Mouse (Mus musculus) liver, embryonic 12.5 days (tissue): ENCODE measurements around the gene Rpl35a. TPM values are rescaled to one million over a fixed set of nuclear protein-coding genes. Genes with fewer than 3 reads are reported as not detected.

Experiments used
- ATAC-seq: fragments of 200-750 bp; cut with Nextera tagmentation; 2 replicates; pipeline ENCODE4 v1.8.0; 2017; ENCODE audit warnings: moderate number of reproducible peaks, mild to moderate bottlenecking, moderate library complexity
- H3K27ac ChIP-seq: fragments of 300-500 bp; sonication (generic); 2 replicates; pipeline ENCODE4 v1.5.1; 2016; ENCODE audit warnings: mild to moderate bottlenecking
- H3K27me3 ChIP-seq: fragments of 300-500 bp; sonication (generic); replicated peaks from 2 replicates; pipeline ENCODE4 v1.6.1; 2016; ENCODE audit warnings: mild to moderate bottlenecking, moderate library complexity
- H3K36me3 ChIP-seq: fragments of 300-500 bp; sonication (generic); 2 replicates; pipeline ENCODE4 v1.6.1; 2016; ENCODE audit warnings: mild to moderate bottlenecking, moderate library complexity
- H3K4me1 ChIP-seq: fragments of 300-500 bp; sonication (generic); 2 replicates; pipeline ENCODE4 v1.6.1; 2016
- H3K4me2 ChIP-seq: fragments of 300-500 bp; sonication (generic); 2 replicates; pipeline ENCODE4 v1.6.1; 2016; ENCODE audit warnings: mild to moderate bottlenecking, moderate library complexity
- H3K4me3 ChIP-seq: fragments of 300-500 bp; sonication (generic); 2 replicates; pipeline ENCODE4 v1.5.1; 2016; ENCODE audit warnings: mild to moderate bottlenecking, moderate library complexity
- H3K9ac ChIP-seq: fragments of 300-500 bp; sonication (generic); 2 replicates; pipeline ENCODE4 v1.6.1; 2016; ENCODE audit warnings: mild to moderate bottlenecking, moderate library complexity
- H3K9me3 ChIP-seq: fragments of 300-500 bp; sonication (generic); replicated peaks from 2 replicates; pipeline ENCODE4 v1.6.1; 2016; ENCODE audit warnings: mild to moderate bottlenecking, moderate library complexity
- WGBS: fragments of 180-500 bp; shearing (Covaris S2); methylation state at CpG from one replicate; pipeline ENCODE4 v1.1.7; 2016; ENCODE audit not compliant: insufficient replicate concordance; 5-methylcytosine and 5-hydroxymethylcytosine counted together
- polyA plus RNA-seq: library from polyadenylated mRNA; unstranded; fragments of >200 nt; fragmentation: Nextera tagmentation; extraction: Ambion mirVana; gene quantifications from 2 replicates; pipeline ENCODE4 v1.2.1, GENCODE M21; 2016

Rpl35a gene
- polyA plus RNA-seq, result 867 and 937 TPM in 2 replicates

GRCm38 (mm10) chr16:33056095-33056785, at the start of gene Rpl35a, which contains the start of gene Iqcg:
Gene Rpl35a (plus strand): TSS chr16:33056453.
Gene Iqcg (minus strand): TSS chr16:33056218.
- no peaks in the 10 kb centered on the region for H3K27me3 ChIP-seq
- peak; percentile 84 for ATAC-seq
- H3K9ac ChIP-seq, result peak within 1 kb of the TSS; percentile 88
- peak within 1 kb of the TSS; percentile 90 for H3K27ac ChIP-seq
- peak within 1 kb of the TSS; percentile 70 for H3K4me2 ChIP-seq
- H3K9me3 ChIP-seq, result no peaks in the 10 kb centered on the region
- peaks cover 39% of the 10 kb centered on the region for H3K4me1 ChIP-seq
- H3K36me3 ChIP-seq, result peaks cover 36% of the 10 kb centered on the region
- under 1% methylated on average over 47 of the region's 47 CpGs for WGBS
- peak within 1 kb of the TSS; percentile 90 for H3K4me3 ChIP-seq

- no peak overlapping the region for H3K4me3 ChIP-seq
- H3K36me3 ChIP-seq, result peaks cover 74% of the 10 kb centered on the region
- H3K4me1 ChIP-seq, result no peaks in the 10 kb centered on the region
- no peak overlapping the region for H3K27ac ChIP-seq
- 88% methylated on average over 7 of the region's 7 CpGs for WGBS
- no peak overlapping the region for H3K4me2 ChIP-seq
- no peak overlapping the region for H3K9ac ChIP-seq
- no peaks in the 10 kb centered on the region for H3K9me3 ChIP-seq
- no peaks in the 10 kb centered on the region for H3K27me3 ChIP-seq
- no peak for ATAC-seq
These were observed 49.4 kb upstream of the Rpl35a start for GRCm38 (mm10) chr16:33006888-33007287.

GRCm38 (mm10) chr16:33007436-33007835, 48.8 kb upstream of the Rpl35a start:
- no peak overlapping the region for H3K27ac ChIP-seq
- 91% methylated on average over 7 of the region's 7 CpGs for WGBS

GRCm38 (mm10) chr16:33010166-33010565, 46.1 kb upstream of the Rpl35a start:
- no peaks in the 10 kb centered on the region for H3K9me3 ChIP-seq
- H3K36me3 ChIP-seq, result peaks cover 92% of the 10 kb centered on the region
- H3K4me1 ChIP-seq, result no peaks in the 10 kb centered on the region
- no peaks in the 10 kb centered on the region for H3K27me3 ChIP-seq
- H3K4me3 ChIP-seq, result no peak overlapping the region
- whole genome bisulfite sequencing, result 90% methylated on average over 6 of the region's 6 CpGs
- H3K4me2 ChIP-seq, result no peak overlapping the region
- no peak for ATAC-seq
- no peak overlapping the region for H3K27ac ChIP-seq
- no peak overlapping the region for H3K9ac ChIP-seq

More at GRCm38 (mm10) chr16:33007436-33007835, 48.8 kb upstream of the Rpl35a start:
- Histone ChIP-seq H3K4me3 (no peak overlapping the region), H3K4me1 (no peaks in the 10 kb centered on the region), H3K9ac (no peak overlapping the region), H3K27me3 (no peaks in the 10 kb centered on the region), H3K4me2 (no peak overlapping the region), H3K9me3 (no peaks in the 10 kb centered on the region), H3K36me3 (peaks cover 76% of the 10 kb centered on the region)
- ATAC-seq, result no peak

- no peaks in the 10 kb centered on the region for H3K27me3 ChIP-seq
- H3K4me3 ChIP-seq, result no peak overlapping the region
- ATAC-seq, result no peak
- H3K27ac ChIP-seq, result no peak overlapping the region
- no peaks in the 10 kb centered on the region for H3K9me3 ChIP-seq
- H3K9ac ChIP-seq, result no peak overlapping the region
- H3K4me1 ChIP-seq, result no peaks in the 10 kb centered on the region
- no peak overlapping the region for H3K4me2 ChIP-seq
- 88% methylated on average over 5 of the region's 5 CpGs for WGBS
- H3K36me3 ChIP-seq, result peaks cover 66% of the 10 kb centered on the region
These were observed 42.5 kb upstream of the Rpl35a start for GRCm38 (mm10) chr16:33013801-33014200.

GRCm38 (mm10) chr16:33014921-33015320, 41.3 kb upstream of the Rpl35a start:
- Histone ChIP-seq H3K9ac (no peak overlapping the region), H3K4me3 (no peak overlapping the region), H3K9me3 (no peaks in the 10 kb centered on the region), H3K4me2 (no peak overlapping the region), H3K36me3 (peaks cover 55% of the 10 kb centered on the region), H3K4me1 (no peaks in the 10 kb centered on the region), H3K27me3 (no peaks in the 10 kb centered on the region), H3K27ac (no peak overlapping the region)
- no peak for ATAC-seq
- 79% methylated on average over 1 of the region's 1 CpGs for WGBS

- 86% methylated on average over 3 of the region's 3 CpGs for WGBS
- Histone ChIP-seq H3K4me3 (no peak overlapping the region), H3K4me1 (no peaks in the 10 kb centered on the region)
These were observed 40.8 kb upstream of the Rpl35a start for GRCm38 (mm10) chr16:33015396-33015907.

GRCm38 (mm10) chr16:33015986-33016385, 40.3 kb upstream of the Rpl35a start:
- H3K27me3 ChIP-seq, result no peaks in the 10 kb centered on the region
- WGBS, result 53% methylated on average over 2 of the region's 2 CpGs
- ATAC-seq, result no peak

More at GRCm38 (mm10) chr16:33015396-33015907, 40.8 kb upstream of the Rpl35a start:
- no peak overlapping the region for H3K27ac ChIP-seq
- H3K36me3 ChIP-seq, result peaks cover 49% of the 10 kb centered on the region
- no peaks in the 10 kb centered on the region for H3K27me3 ChIP-seq
- ATAC-seq, result no peak
- no peak overlapping the region for H3K4me2 ChIP-seq
- no peak overlapping the region for H3K9ac ChIP-seq
- H3K9me3 ChIP-seq, result no peaks in the 10 kb centered on the region

GRCm38 (mm10) chr16:33017677-33018349, 38.4 kb upstream of the Rpl35a start:
- WGBS, result 70% methylated on average over 5 of the region's 5 CpGs
- H3K27ac ChIP-seq, result no peak overlapping the region
- no peak overlapping the region for H3K9ac ChIP-seq
- H3K4me3 ChIP-seq, result no peak overlapping the region
- H3K27me3 ChIP-seq, result no peaks in the 10 kb centered on the region
- H3K4me2 ChIP-seq, result no peak overlapping the region
- H3K9me3 ChIP-seq, result no peaks in the 10 kb centered on the region
- no peak for ATAC-seq
- no peaks in the 10 kb centered on the region for H3K4me1 ChIP-seq
- peaks cover 33% of the 10 kb centered on the region for H3K36me3 ChIP-seq

More at GRCm38 (mm10) chr16:33015986-33016385, 40.3 kb upstream of the Rpl35a start:
- Histone ChIP-seq H3K4me1 (no peaks in the 10 kb centered on the region), H3K27ac (no peak overlapping the region), H3K36me3 (peaks cover 44% of the 10 kb centered on the region), H3K9ac (no peak overlapping the region), H3K4me2 (no peak overlapping the region), H3K9me3 (no peaks in the 10 kb centered on the region), H3K4me3 (no peak overlapping the region)

- no peak for ATAC-seq
These were observed 37.0 kb upstream of the Rpl35a start for GRCm38 (mm10) chr16:33019117-33019770.

GRCm38 (mm10) chr16:33021381-33021780, 34.9 kb upstream of the Rpl35a start:
- 65% methylated on average over 3 of the region's 3 CpGs for WGBS
- Histone ChIP-seq H3K9ac (no peak overlapping the region), H3K27me3 (no peaks in the 10 kb centered on the region), H3K36me3 (peaks cover 7% of the 10 kb centered on the region; the same call in 1 of the 2 replicates), H3K9me3 (no peaks in the 10 kb centered on the region), H3K27ac (no peak overlapping the region), H3K4me2 (no peak overlapping the region), H3K4me3 (no peak overlapping the region), H3K4me1 (no peaks in the 10 kb centered on the region)
- no peak for ATAC-seq

More at GRCm38 (mm10) chr16:33019117-33019770, 37.0 kb upstream of the Rpl35a start:
- no peak overlapping the region for H3K27ac ChIP-seq
- 75% methylated on average over 21 of the region's 21 CpGs for WGBS
- H3K4me3 ChIP-seq, result no peak overlapping the region
- no peaks in the 10 kb centered on the region for H3K4me1 ChIP-seq
- no peak overlapping the region for H3K9ac ChIP-seq
- no peaks in the 10 kb centered on the region for H3K9me3 ChIP-seq
- H3K4me2 ChIP-seq, result no peak overlapping the region
- no peaks in the 10 kb centered on the region for H3K27me3 ChIP-seq
- peaks cover 19% of the 10 kb centered on the region for H3K36me3 ChIP-seq

GRCm38 (mm10) chr16:33023750-33024149, 32.5 kb upstream of the Rpl35a start:
- WGBS, result 2% methylated on average over 4 of the region's 4 CpGs
- no peaks in the 10 kb centered on the region for H3K36me3 ChIP-seq
- no peak overlapping the region for H3K9ac ChIP-seq
- no peaks in the 10 kb centered on the region for H3K4me1 ChIP-seq
- no peaks in the 10 kb centered on the region for H3K9me3 ChIP-seq
- ATAC-seq, result no peak
- H3K4me3 ChIP-seq, result no peak overlapping the region
- no peak overlapping the region for H3K27ac ChIP-seq
- no peaks in the 10 kb centered on the region for H3K27me3 ChIP-seq
- no peak overlapping the region for H3K4me2 ChIP-seq
